Mouse (Mus musculus): ENCODE data around the gene Gm49383.

Gene Gm49383

GRCm38 (mm10) chr12:69196444-69197377 is at the start of gene Gm49383:
Gene Gm49383, minus strand, starts transcription at chr12:69197104.
- peak; percentile 89 for ATAC-seq (ENCODE audit: insufficient number of reproducible peaks, low FRiP score, low TSS enrichment)

- peak; percentile 86 for ATAC-seq (ENCODE audit: insufficient number of reproducible peaks, low FRiP score, low TSS enrichment)
These were observed 45.0 kb upstream of the Gm49383 start for GRCm38 (mm10) chr12:69241771-69242431.

- ATAC-seq (ENCODE audit: insufficient number of reproducible peaks, low FRiP score, low TSS enrichment) = no peak
These were observed 44.5 kb upstream of the Gm49383 start for GRCm38 (mm10) chr12:69241405-69241770.

- ATAC-seq (ENCODE audit: insufficient number of reproducible peaks, low FRiP score, low TSS enrichment) = no peak
These were observed 44.0 kb upstream of the Gm49383 start, which contains the start of gene Klhdc1 for GRCm38 (mm10) chr12:69240876-69241275. Gene Klhdc1, plus strand, starts transcription at chr12:69241176.

- ATAC-seq (ENCODE audit: insufficient number of reproducible peaks, low FRiP score, low TSS enrichment) = no peak
These were observed 41.4 kb upstream of the Gm49383 start for GRCm38 (mm10) chr12:69238284-69238683.

GRCm38 (mm10) chr12:69235782-69236181 is 38.9 kb upstream of the Gm49383 start:
- no peak for ATAC-seq (ENCODE audit: insufficient number of reproducible peaks, low FRiP score, low TSS enrichment)

- no peak for ATAC-seq (ENCODE audit: insufficient number of reproducible peaks, low FRiP score, low TSS enrichment)
These were observed 32.3 kb upstream of the Gm49383 start for GRCm38 (mm10) chr12:69229251-69229650.

- peak; percentile 88 for ATAC-seq (ENCODE audit: insufficient number of reproducible peaks, low FRiP score, low TSS enrichment)
These were observed 31.0 kb upstream of the Gm49383 start, which contains the start of gene Pole2 for GRCm38 (mm10) chr12:69227776-69228466. Gene Pole2, minus strand, starts transcription at chr12:69228195.

GRCm38 (mm10) chr12:69220613-69221277 is 23.8 kb upstream of the Gm49383 start:
- ATAC-seq (ENCODE audit: insufficient number of reproducible peaks, low FRiP score, low TSS enrichment) = no peak

GRCm38 (mm10) chr12:69216587-69216986 is 19.7 kb upstream of the Gm49383 start:
- no peak for ATAC-seq (ENCODE audit: insufficient number of reproducible peaks, low FRiP score, low TSS enrichment)

GRCm38 (mm10) chr12:69215000-69215785 is 18.3 kb upstream of the Gm49383 start:
- no peak for ATAC-seq (ENCODE audit: insufficient number of reproducible peaks, low FRiP score, low TSS enrichment)

- no peak for ATAC-seq (ENCODE audit: insufficient number of reproducible peaks, low FRiP score, low TSS enrichment)
These were observed 17.5 kb upstream of the Gm49383 start for GRCm38 (mm10) chr12:69214393-69214792.

- no peak for ATAC-seq (ENCODE audit: insufficient number of reproducible peaks, low FRiP score, low TSS enrichment)
These were observed 16.4 kb upstream of the Gm49383 start for GRCm38 (mm10) chr12:69213186-69213777.

- no peak for ATAC-seq (ENCODE audit: insufficient number of reproducible peaks, low FRiP score, low TSS enrichment)
These were observed 14.2 kb upstream of the Gm49383 start for GRCm38 (mm10) chr12:69211057-69211456.

GRCm38 (mm10) chr12:69210056-69210979 is 13.4 kb upstream of the Gm49383 start:
- no peak for ATAC-seq (ENCODE audit: insufficient number of reproducible peaks, low FRiP score, low TSS enrichment)

GRCm38 (mm10) chr12:69208520-69208919 is 11.6 kb upstream of the Gm49383 start:
- no peak for ATAC-seq (ENCODE audit: insufficient number of reproducible peaks, low FRiP score, low TSS enrichment)

GRCm38 (mm10) chr12:69207926-69208325 is 11.0 kb upstream of the Gm49383 start:
- ATAC-seq (ENCODE audit: insufficient number of reproducible peaks, low FRiP score, low TSS enrichment) = no peak

GRCm38 (mm10) chr12:69207396-69207795 is 10.5 kb upstream of the Gm49383 start:
- no peak for ATAC-seq (ENCODE audit: insufficient number of reproducible peaks, low FRiP score, low TSS enrichment)
